Comparison of ENCODE assay signal across 9 mouse cellular contexts in the genomic region with DNA sequence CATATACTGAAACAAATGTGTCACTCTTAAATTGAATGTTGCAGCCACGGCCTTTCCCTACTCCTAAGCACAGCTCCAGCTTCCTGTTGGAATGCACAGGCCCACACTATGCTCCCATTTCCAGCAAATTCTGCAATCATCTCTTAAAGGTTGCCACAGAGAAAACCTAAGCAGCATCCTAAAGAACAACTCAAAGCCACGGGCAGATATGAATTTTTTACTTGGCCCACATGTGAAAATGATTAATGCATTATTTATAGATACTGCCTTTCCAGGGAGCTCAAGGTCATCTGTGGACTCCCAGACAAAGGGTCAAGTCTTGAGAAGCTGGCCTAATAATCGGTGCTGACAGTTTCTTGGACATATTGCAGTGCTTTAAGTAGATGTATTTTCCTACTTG.
DNase-seq lines count a peak whose midpoint lies in the region; ATAC-seq and TF ChIP-seq lines count a peak whose summit lies in the region.
"Had no signal": no experiment of that assay in that cellular context is flagged by ENCODE, and none has a peak within 500 bp of the region (broad histone marks: within the 10 kb centered on the region; RNA-seq: fewer than 3 reads in every experiment).

No protein-coding gene starts in this region.

- no peak overlapping the region for H3K4me3 ChIP-seq in lung, embryonic 15.5 days
- H3K4me3 ChIP-seq in lung, adult 2 months (replicated peaks; ENCODE audit: extremely low read depth, low read depth, low read length): no peak overlapping the region
- no peak overlapping the region for H3K4me3 ChIP-seq in embryonic fibroblast, embryonic 13.5 days (ENCODE audit: insufficient read depth, low read length)
- no peak overlapping the region for H3K4me3 ChIP-seq in hindbrain, postnatal 0 days (ENCODE audit: low read length)
- H3K4me3 ChIP-seq in stomach, embryonic 16.5 days (replicated peaks; ENCODE audit: low read length): no peak overlapping the region

- no peak for DNase-seq in lung, adult 2 months
- DNase-seq in hindbrain, postnatal 0 days (ENCODE audit: low spot score): peak; percentile 7
- no peak for DNase-seq in spleen, postnatal 36 days (ENCODE audit: low spot score in 2 of 2)
- no peak for DNase-seq in natural killer cell, adult 2 months (ENCODE audit: low spot score in 2 of 2)
- DNase-seq: cerebellum, adult 8-10 months; right cerebral cortex, postnatal 25 days had no signal

- H3K9me3 ChIP-seq in lung, embryonic 15.5 days: no peaks in the 10 kb centered on the region
- no peaks in the 10 kb centered on the region for H3K9me3 ChIP-seq in hindbrain, postnatal 0 days (ENCODE audit: low read length)
- no peaks in the 10 kb centered on the region for H3K9me3 ChIP-seq in stomach, embryonic 16.5 days (replicated peaks; ENCODE audit: control insufficient read depth, low read length)

- H3K4me2 ChIP-seq in lung, embryonic 15.5 days: no peak overlapping the region
- H3K4me2 ChIP-seq in hindbrain, postnatal 0 days (ENCODE audit: low read depth, low read length): no peak overlapping the region
- no peak overlapping the region for H3K4me2 ChIP-seq in stomach, embryonic 16.5 days (ENCODE audit: low read depth, low read length)

- TF ChIP-seq POLR2A in lung, adult 2 months (IDR thresholded peaks at IDR 0.05; ENCODE audit: borderline replicate concordance, extremely low read depth, low read depth, low read length): no peak
- TF ChIP-seq POLR2A in embryonic fibroblast, embryonic 13.5 days (IDR thresholded peaks at IDR 0.05; ENCODE audit: low read depth, low read length): no peak

- WGBS in lung, embryonic 15.5 days: 29% methylated on average over 3 of the region's 3 CpGs
- 34% methylated on average over 3 of the region's 3 CpGs for WGBS in lung, adult 2 months
- 29% methylated on average over 3 of the region's 3 CpGs for WGBS in hindbrain, postnatal 0 days
- WGBS in stomach, embryonic 16.5 days: 26% methylated on average over 3 of the region's 3 CpGs

- H3K27me3 ChIP-seq in lung, embryonic 15.5 days: no peaks in the 10 kb centered on the region
- H3K27me3 ChIP-seq in hindbrain, postnatal 0 days (ENCODE audit: insufficient read depth, low read length): no peaks in the 10 kb centered on the region
- H3K27me3 ChIP-seq in stomach, embryonic 16.5 days (ENCODE audit: control insufficient read depth, insufficient read depth, low read length): no peaks in the 10 kb centered on the region

- H3K27ac ChIP-seq in lung, embryonic 15.5 days: peak overlapping the region; percentile 53
- H3K27ac ChIP-seq in embryonic fibroblast, embryonic 13.5 days (ENCODE audit: insufficient read depth, low read length): peak overlapping the region; percentile 77
- H3K27ac ChIP-seq in hindbrain, postnatal 0 days: peak overlapping the region; percentile 61
- peak overlapping the region; percentile 88 for H3K27ac ChIP-seq in stomach, embryonic 16.5 days (ENCODE audit: low read length)

- TF ChIP-seq CTCF in lung, adult 2 months (IDR thresholded peaks at IDR 0.05; ENCODE audit: insufficient read depth, low read length): no peak
- TF ChIP-seq CTCF in embryonic fibroblast, embryonic 13.5 days (IDR thresholded peaks at IDR 0.05; ENCODE audit: borderline replicate concordance, insufficient read depth, low read length): no peak
- TF ChIP-seq CTCF in hindbrain, postnatal 0 days (IDR thresholded peaks at IDR 0.05; ENCODE audit: low read depth): no peak

- H3K36me3 ChIP-seq in lung, embryonic 15.5 days: no peaks in the 10 kb centered on the region
- no peaks in the 10 kb centered on the region for H3K36me3 ChIP-seq in hindbrain, postnatal 0 days (ENCODE audit: insufficient read depth, low read length)
- H3K36me3 ChIP-seq in stomach, embryonic 16.5 days (ENCODE audit: control insufficient read depth, insufficient read depth, low read length): no peaks in the 10 kb centered on the region

- peak; percentile 39; the same call in 1 of the 2 replicates for ATAC-seq in lung, embryonic 15.5 days (ENCODE audit: borderline replicate concordance, extremely low read depth, low FRiP score, low TSS enrichment)
- ATAC-seq in hindbrain, postnatal 0 days: no peak
- no peak for ATAC-seq in stomach, embryonic 16.5 days (ENCODE audit: insufficient read depth, low FRiP score)

- no peak overlapping the region for H3K9ac ChIP-seq in lung, embryonic 15.5 days
- H3K9ac ChIP-seq in hindbrain, postnatal 0 days (replicated peaks; ENCODE audit: low read length): no peak overlapping the region
- no peak overlapping the region for H3K9ac ChIP-seq in stomach, embryonic 16.5 days (ENCODE audit: low read length)

- H3K4me1 ChIP-seq in lung, embryonic 15.5 days: peaks cover 13% of the 10 kb centered on the region
- no peaks in the 10 kb centered on the region for H3K4me1 ChIP-seq in lung, adult 2 months (ENCODE audit: control insufficient read depth, insufficient read depth, low read length)
- H3K4me1 ChIP-seq in embryonic fibroblast, embryonic 13.5 days (ENCODE audit: control insufficient read depth, insufficient read depth, low read length): peaks cover 4% of the 10 kb centered on the region; the same call in 1 of the 2 replicates
- 0 out of 2 replicates have a peak, but pooled peaks cover 11% of the 10 kb centered on the region for H3K4me1 ChIP-seq in hindbrain, postnatal 0 days (ENCODE audit: insufficient read depth, low read length)
- H3K4me1 ChIP-seq in stomach, embryonic 16.5 days (ENCODE audit: control insufficient read depth, insufficient read depth, low read length): peaks cover 6% of the 10 kb centered on the region; the same call in 1 of the 2 replicates
